Mouse (Mus musculus) liver, adult (tissue): ENCODE data around the gene Rpa1.

Source experiments
- GATA4 ChIP-seq: IDR thresholded peaks from 2 replicates; pipeline ENCODE4 v1.6.1; 2014; ENCODE audit warnings: mild to moderate bottlenecking, low read length; ENCODE audit not compliant: insufficient replicate concordance

The Rpa1 gene

GRCm38 (mm10) chr11:75293852-75294361 lies 54.2 kb downstream of the Rpa1 start:
- TF ChIP-seq GATA4: no peak

DNA sequence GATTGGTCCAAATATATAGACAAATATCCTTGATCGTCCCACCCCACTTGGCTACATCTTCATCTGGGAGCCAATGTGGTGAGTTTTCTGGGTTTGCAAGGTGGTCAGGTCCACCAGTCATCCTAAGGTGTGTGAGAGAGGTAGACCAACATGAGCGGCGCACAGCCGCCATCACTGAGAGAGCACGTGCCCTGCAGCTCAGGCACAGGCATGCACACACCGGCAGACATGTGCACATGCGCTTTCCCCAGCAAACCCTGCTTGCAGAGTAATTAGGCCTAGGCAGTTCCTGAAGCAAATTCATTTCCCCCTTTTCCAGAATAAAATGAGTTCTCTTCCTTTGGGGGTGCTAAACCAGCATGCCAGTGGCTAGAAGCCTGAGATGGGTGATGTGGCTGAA lies 55.8 kb downstream of the Rpa1 start:
- no peak for TF ChIP-seq GATA4

DNA sequence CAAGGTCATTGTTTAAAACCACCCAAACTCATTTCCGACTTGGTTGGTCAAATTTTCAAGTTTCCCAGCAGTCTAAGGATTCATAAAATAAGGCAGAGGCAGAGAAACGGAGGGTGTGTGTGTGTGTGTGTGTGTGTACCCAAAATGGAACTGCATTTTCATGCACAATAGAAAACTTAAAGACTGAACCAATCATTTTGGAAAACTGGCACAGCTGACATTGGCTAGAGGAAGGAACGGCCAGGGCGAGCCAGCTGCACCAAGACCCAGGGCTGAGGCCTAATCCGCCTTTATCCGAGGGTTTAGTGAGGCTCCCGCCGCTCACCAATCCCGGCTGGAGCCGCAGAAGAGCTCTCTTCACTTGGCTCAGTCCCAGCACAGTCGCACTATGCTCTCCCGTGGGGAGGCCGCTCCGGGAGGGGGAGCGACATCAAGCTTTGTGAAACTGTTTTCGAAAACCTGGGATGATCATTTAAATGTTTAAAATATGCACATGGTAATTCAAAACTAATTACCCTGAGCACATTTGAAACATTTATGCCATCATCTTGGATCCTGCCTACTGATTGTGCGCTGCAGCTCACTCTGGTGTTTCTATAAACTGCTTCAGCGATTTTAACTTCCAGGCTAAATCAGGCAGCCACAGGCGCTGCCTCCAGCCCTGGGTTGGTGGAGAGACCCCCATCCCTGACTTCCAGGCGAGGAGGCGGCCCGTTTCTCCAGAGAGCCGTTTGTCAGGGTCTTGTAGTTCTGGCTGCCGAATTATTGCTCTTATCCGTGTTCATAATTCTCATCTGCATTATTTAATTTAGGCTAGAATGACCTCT lies 56.5 kb downstream of the Rpa1 start:
- no peak for TF ChIP-seq GATA4

- TF ChIP-seq GATA4: no peak
These were observed 57.4 kb downstream of the Rpa1 start for GRCm38 (mm10) chr11:75290566-75291271.

- no peak for TF ChIP-seq GATA4
These were observed 59.0 kb downstream of the Rpa1 start for GRCm38 (mm10) chr11:75289120-75289519.

GRCm38 (mm10) chr11:75288517-75288916 lies 59.6 kb downstream of the Rpa1 start:
- no peak for TF ChIP-seq GATA4

- TF ChIP-seq GATA4: no peak
These were observed 60.2 kb downstream of the Rpa1 start for GRCm38 (mm10) chr11:75287940-75288339.

- TF ChIP-seq GATA4: no peak
These were observed 61.3 kb downstream of the Rpa1 start for GRCm38 (mm10) chr11:75286868-75287267.

DNA sequence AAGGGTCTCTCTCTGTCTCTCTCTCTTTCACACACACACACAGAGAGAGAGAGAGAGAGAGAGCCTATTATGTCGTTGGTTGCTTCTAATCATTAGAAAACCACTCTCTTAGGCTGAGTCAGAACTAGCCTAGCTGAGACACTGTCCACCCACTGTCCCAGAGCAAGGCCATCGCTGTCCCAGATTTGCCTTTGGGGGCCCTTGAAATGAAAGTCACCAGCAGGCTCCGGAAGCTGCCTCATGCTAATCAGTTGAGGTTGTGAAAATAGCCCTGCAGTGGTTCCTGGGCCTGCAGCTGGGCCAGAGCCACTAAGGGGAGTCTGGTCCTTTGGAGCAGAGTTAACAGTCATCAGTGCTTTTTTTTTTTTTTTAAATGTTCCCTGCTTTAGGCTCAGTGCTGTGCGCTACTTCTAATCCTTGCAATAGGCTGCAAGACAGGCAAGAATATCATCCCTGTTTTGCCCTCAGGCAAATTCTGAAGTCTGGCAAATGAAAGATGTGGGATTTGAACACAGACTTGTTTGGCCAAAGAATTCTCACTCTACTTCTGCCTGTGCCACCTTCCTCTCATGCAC lies 62.1 kb downstream of the Rpa1 start:
- TF ChIP-seq GATA4: no peak

- TF ChIP-seq GATA4: no peak
These were observed 65.5 kb downstream of the Rpa1 start for GRCm38 (mm10) chr11:75282496-75283120.

- TF ChIP-seq GATA4: no peak
These were observed 66.5 kb downstream of the Rpa1 start for GRCm38 (mm10) chr11:75281380-75282256.

- TF ChIP-seq GATA4: no peak
These were observed 67.6 kb downstream of the Rpa1 start for GRCm38 (mm10) chr11:75280435-75281001.

- no peak for TF ChIP-seq GATA4
These were observed 68.1 kb downstream of the Rpa1 start for GRCm38 (mm10) chr11:75280066-75280410.
